Mouse (Mus musculus): ENCODE data around the gene Kpna2.
"Not testable (repeated sequence)": the region's sequence is repeated elsewhere in the genome, so short reads cannot be mapped to it uniquely, and the experiment has no call there.

Gene Kpna2

GRCm38 (mm10) chr11:107018606-107019005 is 19.3 kb upstream of the Kpna2 start:
- peak; percentile 37 for DNase-seq (ENCODE audit: low spot score)

- DNase-seq (ENCODE audit: low spot score), result no peak
Measured at GRCm38 (mm10) chr11:107017339-107017886, 18.1 kb upstream of the Kpna2 start.

DNA sequence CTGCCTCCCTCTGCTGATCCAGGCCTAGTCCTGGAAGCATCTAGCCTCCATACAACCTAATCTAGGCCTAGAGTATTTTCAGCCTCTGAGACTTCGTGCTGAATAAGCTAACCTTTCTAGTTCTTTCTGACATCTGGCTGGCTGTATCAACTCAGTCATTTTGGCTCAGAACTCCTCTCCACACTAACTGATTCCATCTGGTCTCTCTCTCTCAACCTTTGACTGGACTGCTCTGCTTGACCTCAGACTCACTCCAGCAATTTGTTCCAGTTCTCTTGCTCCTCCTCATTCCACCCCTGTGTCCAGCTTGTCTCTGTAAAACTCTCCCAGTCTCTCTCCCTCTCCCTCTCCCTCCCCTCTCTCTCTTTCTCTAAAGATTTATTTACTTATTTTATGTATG is 17.6 kb upstream of the Kpna2 start:
- DNase-seq (ENCODE audit: low spot score), result no peak

DNA sequence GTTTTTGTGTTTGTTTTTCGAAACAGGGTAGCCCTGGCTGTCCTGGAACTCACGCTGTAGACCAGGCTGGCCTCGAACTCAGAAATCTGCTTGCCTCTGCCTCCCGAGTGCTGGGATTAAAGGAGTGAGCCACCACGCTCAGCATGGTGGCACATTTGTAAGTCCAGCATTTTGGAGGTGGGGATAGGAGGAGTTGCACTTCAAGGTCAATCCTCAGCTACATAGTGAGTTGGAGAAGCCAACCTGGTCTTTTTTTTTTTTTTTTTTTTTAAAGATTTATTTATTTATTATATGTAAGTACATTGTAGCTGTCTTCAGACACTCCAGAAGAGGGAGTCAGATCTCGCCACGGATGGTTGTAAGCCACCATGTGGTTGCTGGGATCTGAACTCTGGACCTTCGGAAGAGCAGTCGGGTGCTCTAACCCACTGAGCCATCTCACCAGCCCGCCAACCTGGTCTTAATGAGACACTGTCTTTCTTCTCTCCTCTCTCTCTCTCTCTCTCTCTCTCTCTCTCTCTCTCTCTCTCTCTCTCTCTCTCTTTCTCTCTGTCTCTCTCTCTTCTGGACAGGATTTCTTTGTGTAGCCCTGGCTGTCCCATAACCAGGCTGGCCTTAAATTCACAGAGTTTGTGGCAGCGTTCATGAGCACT is 16.3 kb upstream of the Kpna2 start:
- DNase-seq (ENCODE audit: low spot score), result not testable (repeated sequence)

DNA sequence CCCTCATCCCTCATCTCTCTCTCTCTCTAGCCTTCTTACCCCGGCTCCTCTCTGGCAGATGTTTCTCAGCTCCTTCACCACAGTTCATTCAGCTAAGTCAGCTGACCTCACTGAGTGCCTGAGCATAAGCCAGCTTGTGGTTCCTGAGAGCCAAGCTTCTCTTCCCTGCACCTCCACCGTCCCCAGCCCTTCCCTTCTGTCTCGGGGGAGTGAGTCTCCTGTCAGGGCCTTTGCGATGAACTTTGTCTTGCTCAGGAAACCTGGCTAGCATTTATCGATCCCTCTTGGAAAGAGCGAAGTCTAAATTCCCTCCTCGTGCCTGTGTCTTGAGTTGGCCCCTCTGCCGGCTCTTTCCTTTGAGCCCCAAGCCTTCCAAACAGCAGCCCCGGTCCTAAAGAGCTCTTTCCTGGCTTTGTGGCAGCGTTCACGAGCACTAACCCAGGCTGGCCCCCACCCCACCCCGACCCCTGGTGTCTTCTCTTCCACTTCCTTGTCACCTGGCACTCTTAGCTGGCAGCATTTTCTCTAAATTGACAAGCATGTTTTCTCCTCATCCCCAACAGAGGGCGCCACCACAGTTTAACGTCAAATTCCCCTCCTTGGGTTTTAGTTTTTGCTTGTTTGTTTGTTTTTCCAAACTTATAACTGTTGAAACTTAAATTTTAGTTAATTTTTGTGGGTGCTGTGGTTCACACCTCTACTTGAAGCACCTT is 15.4 kb upstream of the Kpna2 start:
- DNase-seq (ENCODE audit: low spot score), result peak; percentile 66

GRCm38 (mm10) chr11:107014020-107014585 is 14.8 kb upstream of the Kpna2 start:
- peak; percentile 25 for DNase-seq (ENCODE audit: low spot score)

GRCm38 (mm10) chr11:107012324-107013017 is 13.1 kb upstream of the Kpna2 start:
- peak; percentile 99 for DNase-seq (ENCODE audit: low spot score)

- no peak for DNase-seq (ENCODE audit: low spot score)
Measured at GRCm38 (mm10) chr11:107011669-107012323, 12.5 kb upstream of the Kpna2 start.

GRCm38 (mm10) chr11:107011171-107011570 is 11.8 kb upstream of the Kpna2 start:
- no peak for DNase-seq (ENCODE audit: low spot score)

GRCm38 (mm10) chr11:107010447-107010846 is 11.1 kb upstream of the Kpna2 start:
- no peak for DNase-seq (ENCODE audit: low spot score)

DNA sequence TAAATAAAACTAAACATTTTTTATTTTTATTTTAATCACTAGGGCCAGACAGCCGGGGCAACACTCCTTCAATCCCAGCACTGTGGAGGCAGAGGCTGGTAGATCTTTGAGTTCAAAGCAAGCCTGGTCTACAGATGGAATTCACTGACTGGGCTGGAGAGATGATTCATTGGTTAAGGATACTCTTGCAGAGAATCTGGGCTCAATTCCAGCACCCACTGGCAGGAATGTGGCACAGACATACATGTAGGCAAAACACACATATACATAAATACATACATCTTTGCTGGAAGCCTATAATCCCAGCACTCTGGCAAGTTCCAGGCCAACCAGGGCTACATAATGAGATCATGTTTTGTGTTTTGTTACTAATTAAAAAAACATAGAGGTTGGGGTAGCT is 6.2 kb upstream of the Kpna2 start:
- DNase-seq (ENCODE audit: low spot score), result no peak

DNA sequence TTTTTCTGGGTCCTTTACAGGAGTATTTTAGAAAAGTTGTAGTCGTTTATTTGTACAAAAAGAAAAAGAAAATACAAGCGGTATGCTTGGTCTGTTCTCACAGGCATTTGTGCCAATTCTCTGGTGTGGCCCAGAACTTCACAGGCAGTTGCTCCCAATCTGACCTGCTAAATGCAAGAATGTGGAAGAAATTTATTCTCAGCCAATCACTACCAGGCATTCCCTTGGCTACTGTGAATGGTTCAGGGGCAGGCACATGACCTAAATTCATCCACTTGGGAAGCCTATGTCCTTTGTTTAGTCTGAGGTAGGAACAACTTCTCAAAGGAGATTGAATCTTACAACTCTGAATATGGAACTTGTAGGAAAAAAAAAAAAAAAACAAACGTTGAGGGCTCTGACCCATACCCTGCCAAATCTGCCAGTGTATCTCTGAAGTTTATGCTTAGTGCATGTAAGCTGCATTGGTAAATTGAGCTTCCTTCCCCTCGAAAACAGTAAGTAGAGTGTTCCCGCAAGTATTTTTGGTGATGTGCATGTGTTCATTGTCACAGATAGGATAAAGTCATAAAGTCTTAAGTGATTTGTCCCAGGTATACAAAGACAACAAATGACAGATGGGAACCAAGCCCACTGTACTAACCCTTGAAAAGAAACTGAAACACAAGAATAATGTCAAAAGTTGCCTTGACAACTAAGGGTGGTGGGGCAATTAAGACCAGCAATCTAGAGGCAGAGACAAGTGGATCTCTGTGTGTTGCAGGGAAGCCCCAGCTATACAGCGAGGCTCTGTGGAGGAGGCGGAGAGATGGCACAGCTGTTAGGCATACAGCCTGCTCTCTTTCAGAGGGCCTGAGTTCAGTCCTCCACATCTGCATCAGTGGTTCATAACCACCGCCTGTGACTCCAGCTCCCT is 2.7 kb upstream of the Kpna2 start:
- DNase-seq (ENCODE audit: low spot score), result no peak

DNA sequence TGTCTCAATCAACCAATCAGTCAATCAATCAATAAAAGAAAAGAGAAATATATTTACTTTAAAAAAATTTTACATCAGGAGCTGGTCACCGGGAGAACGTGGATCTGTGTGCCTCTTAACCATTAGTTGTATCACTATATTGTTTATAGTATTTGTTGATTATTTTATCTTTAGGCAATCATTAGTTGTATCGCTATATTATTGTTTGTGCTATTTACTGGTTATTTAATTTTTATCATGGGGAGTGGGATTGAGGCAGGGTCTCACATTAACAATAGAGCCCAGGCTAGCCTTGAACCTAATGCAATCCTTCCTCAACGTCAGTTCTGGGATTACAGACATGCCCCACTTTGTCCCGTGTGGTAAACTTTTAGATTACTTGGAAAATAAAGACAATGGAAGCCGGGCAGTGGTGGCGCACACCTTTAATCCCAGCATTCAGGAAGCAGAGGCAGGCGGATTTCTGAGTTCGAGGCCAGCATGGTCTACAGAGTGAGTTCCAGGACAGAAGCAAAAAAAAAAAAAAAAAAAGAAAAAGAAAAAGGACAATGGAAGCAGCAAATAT is 690 bp upstream of the Kpna2 start:
- DNase-seq (ENCODE audit: low spot score), result no peak

DNA sequence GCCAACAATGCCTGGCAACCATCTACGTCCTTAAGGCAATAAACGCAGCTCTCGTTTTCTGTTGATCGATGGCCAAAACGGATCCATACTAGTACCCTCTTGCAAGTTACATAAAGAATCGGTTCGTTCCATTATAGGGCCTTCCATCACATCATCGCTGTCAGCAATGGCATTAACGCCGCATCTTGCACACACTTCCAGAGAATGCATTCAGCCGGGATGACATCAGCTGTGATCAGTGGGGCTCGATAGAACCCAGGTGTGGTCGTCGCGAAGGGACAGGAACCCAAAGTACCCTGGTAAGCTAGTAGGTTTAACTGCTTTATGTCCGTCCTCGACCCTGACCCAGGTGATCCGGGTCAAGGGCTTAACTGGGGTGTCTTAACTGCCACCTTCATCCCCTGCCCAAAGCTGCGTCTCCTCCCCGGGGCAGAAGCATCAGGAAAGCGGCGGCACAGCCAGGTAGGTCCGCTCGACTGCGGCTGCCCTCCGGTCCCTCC is 640 bp downstream of the Kpna2 start:
- DNase-seq (ENCODE audit: low spot score), result no peak

DNA sequence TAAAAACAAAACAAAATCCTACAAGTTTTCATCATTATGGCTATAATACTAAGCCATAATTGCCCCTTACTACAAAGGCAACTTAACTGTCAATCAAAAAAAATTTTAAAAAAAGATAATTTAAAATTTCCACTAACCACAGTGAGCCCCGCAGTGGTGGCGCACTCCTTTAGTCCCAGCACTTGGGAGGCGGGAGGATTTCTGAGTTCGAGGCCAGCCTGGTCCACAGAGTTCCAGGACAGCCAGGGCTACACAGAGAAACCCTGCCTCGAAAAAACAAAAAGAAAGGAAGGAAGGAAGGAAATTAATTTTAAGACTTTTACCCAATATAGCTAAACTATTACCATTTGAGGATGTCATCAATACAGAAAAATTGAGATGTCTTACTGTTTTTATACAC is 1.4 kb downstream of the Kpna2 start:
- no peak for DNase-seq (ENCODE audit: low spot score)

- DNase-seq (ENCODE audit: low spot score), result not testable (repeated sequence)
Measured at GRCm38 (mm10) chr11:106996492-106996891, 2.8 kb downstream of the Kpna2 start.

GRCm38 (mm10) chr11:106994246-106995085 is 4.9 kb downstream of the Kpna2 start:
- DNase-seq (ENCODE audit: low spot score), result peak; percentile 69

GRCm38 (mm10) chr11:106987384-106987783 is 12.0 kb downstream of the Kpna2 start:
- DNase-seq (ENCODE audit: low spot score), result no peak

GRCm38 (mm10) chr11:106985979-106986604 is 13.2 kb downstream of the Kpna2 start:
- not testable (repeated sequence) for DNase-seq (ENCODE audit: low spot score)
